Mouse (Mus musculus) liver, postnatal 0 days (tissue): Measurements from ENCODE around the gene Atrn. TPM values are rescaled to one million over a fixed set of nuclear protein-coding genes. Genes with fewer than 3 reads are reported as not detected.
"Not testable (repeated sequence)": the region's sequence is repeated elsewhere in the genome, so short reads cannot be mapped to it uniquely, and the experiment has no call there.

Experiments
- ATAC-seq: fragments of 200-750 bp; cut with Nextera tagmentation; 2 replicates; pipeline ENCODE4 v1.8.0; 2017; ENCODE audit warnings: mild to moderate bottlenecking, moderate library complexity
- DNase-seq: peaks from one replicate; pipeline ENCODE4 v3.0.0-alpha.2; 2016
- H3K27ac ChIP-seq: fragments of 300-500 bp; sonication (generic); 2 replicates; pipeline ENCODE4 v1.5.1; 2014; ENCODE audit warnings: antibody characterized with exemption, moderate library complexity, mild to moderate bottlenecking, low read depth
- H3K27me3 ChIP-seq: fragments of 300-500 bp; sonication (generic); 2 replicates; pipeline ENCODE4 v1.6.1; 2014; ENCODE audit warnings: low read length, control low read depth, mixed read lengths; ENCODE audit not compliant: insufficient read depth
- H3K36me3 ChIP-seq: fragments of 300-500 bp; sonication (generic); replicated peaks from 2 replicates; pipeline ENCODE4 v1.6.1; 2014; ENCODE audit warnings: mild to moderate bottlenecking, control low read depth, low read length, moderate library complexity, mixed read lengths; ENCODE audit not compliant: insufficient read depth
- H3K4me1 ChIP-seq: fragments of 300-500 bp; sonication (generic); 2 replicates; pipeline ENCODE4 v1.6.1; 2014; ENCODE audit warnings: antibody characterized with exemption, mild to moderate bottlenecking, control low read depth; ENCODE audit not compliant: insufficient read depth
- H3K4me2 ChIP-seq: fragments of 300-500 bp; sonication (generic); 2 replicates; pipeline ENCODE4 v1.6.1; 2014; ENCODE audit warnings: low read depth, mild to moderate bottlenecking, low read length, moderate library complexity, mixed read lengths
- H3K4me3 ChIP-seq: fragments of 300-500 bp; sonication (generic); 2 replicates; pipeline ENCODE4 v1.5.1; 2014; ENCODE audit warnings: low read depth, low read length
- H3K9ac ChIP-seq: fragments of 300-500 bp; sonication (generic); replicated peaks from 2 replicates; pipeline ENCODE4 v1.6.1; 2014; ENCODE audit warnings: mild to moderate bottlenecking, moderate library complexity
- H3K9me3 ChIP-seq: fragments of 300-500 bp; sonication (generic); 2 replicates; pipeline ENCODE4 v1.6.1; 2016; ENCODE audit warnings: mild to moderate bottlenecking, control low read depth, low read length, mixed read lengths
- CTCF ChIP-seq: sonication (generic); IDR thresholded peaks from 2 replicates; pipeline ENCODE4 v1.5.1; 2016; ENCODE audit warnings: antibody characterized with exemption, low read depth
- EP300 ChIP-seq: IDR thresholded peaks from 2 replicates; pipeline ENCODE4 v1.6.1; 2016; ENCODE audit warnings: antibody characterized with exemption, low read depth, mild to moderate bottlenecking
- WGBS: fragments of 180-500 bp; shearing (Covaris S2); extraction: QIAGEN DNeasy Blood & Tissue Kit; methylation state at CpG from one replicate; pipeline ENCODE4 v1.1.7; 2014; ENCODE audit not compliant: insufficient replicate concordance; 5-methylcytosine and 5-hydroxymethylcytosine counted together
- polyA plus RNA-seq: library from polyadenylated mRNA; unstranded; fragments of >200 nt; fragmentation: Nextera tagmentation; extraction: Ambion mirVana; gene quantifications from 2 replicates; pipeline ENCODE4 v1.2.1, GENCODE M21; 2015

Atrn gene
- polyA plus RNA-seq, 1 experiment from 2014 or later, result 6.3 TPM

DNA sequence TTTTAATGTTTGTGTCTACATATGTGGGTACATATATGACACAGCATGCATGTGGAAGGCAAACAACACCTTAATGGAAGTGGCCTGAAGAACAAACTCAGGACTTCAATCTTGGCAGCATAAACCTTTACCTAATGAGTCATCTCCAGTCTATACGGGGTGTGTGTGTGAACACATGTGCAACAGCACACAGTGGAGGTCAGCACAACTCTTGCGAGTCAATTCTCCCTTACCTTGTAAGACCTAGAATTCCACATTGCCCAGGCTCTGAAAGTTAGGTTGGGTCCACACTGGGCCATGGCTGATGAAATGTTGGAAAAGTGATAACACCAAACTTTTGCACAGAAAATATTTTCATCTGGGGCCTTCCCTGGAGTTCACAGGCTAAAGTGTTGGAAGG lies 124.3 kb downstream of the Atrn start:
- no peaks in the 10 kb centered on the region for H3K27me3 ChIP-seq
- H3K36me3 ChIP-seq, result peaks cover 9% of the 10 kb centered on the region; the same call in 1 of the 2 replicates
- DNase-seq (no peak), ATAC-seq (no peak)
- H3K9me3 ChIP-seq, result peaks cover 4% of the 10 kb centered on the region
- WGBS, result 78% methylated on average over 2 of the region's 2 CpGs
- no peak overlapping the region for H3K4me3 ChIP-seq
- TF ChIP-seq EP300, result no peak
- TF ChIP-seq CTCF, result no peak
- H3K4me2 ChIP-seq, result no peak overlapping the region
- H3K27ac ChIP-seq, result no peak overlapping the region
- peaks cover 19% of the 10 kb centered on the region for H3K4me1 ChIP-seq
- no peak overlapping the region for H3K9ac ChIP-seq

DNA sequence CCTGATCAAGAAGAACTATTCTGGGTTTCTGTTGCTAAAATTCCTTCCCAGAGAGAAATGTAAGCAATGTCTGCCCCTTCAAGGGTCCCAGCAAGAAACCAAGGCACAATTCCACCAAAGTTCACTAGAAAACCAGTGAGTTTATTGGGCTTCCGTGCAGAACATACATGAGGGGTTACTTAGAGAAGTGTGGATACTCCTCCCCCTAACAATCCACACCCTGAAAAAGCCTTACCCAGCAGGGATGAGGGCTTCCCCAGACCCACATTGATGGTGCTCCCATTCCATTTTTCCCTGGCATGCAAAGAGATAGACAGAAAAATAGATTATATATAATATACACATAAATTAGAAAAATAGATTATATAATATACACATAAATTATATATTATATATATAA lies 124.7 kb downstream of the Atrn start:
- no peak overlapping the region for H3K9ac ChIP-seq
- H3K27me3 ChIP-seq, result no peaks in the 10 kb centered on the region
- no peak overlapping the region for H3K27ac ChIP-seq
- ATAC-seq (no peak), DNase-seq (no peak)
- no peak overlapping the region for H3K4me3 ChIP-seq
- H3K36me3 ChIP-seq, result peaks cover 6% of the 10 kb centered on the region; the same call in 1 of the 2 replicates
- H3K9me3 ChIP-seq, result peaks cover 4% of the 10 kb centered on the region
- peaks cover 19% of the 10 kb centered on the region for H3K4me1 ChIP-seq
- no peak for TF ChIP-seq EP300
- no peak for TF ChIP-seq CTCF
- 78% methylated on average over 1 of the region's 1 CpGs for WGBS
- H3K4me2 ChIP-seq, result no peak overlapping the region

DNA sequence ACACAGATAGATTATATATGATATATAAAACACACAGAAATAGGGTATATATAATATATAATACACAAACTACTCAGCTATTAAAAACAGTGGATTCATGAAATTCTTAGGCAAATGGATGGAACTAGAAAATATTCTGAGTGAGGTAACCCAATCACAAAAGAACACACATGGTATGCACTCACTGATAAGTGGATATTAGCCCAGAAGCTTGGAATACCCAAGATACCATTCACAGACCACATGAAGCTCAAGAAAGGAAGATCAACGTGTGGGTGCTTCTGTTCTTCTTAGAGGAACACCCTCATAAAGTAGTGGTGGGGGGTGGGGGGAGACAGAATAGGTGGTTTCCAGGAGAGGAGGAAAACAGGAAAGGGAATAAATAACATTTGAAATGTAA lies 125.1 kb downstream of the Atrn start:
- peak; percentile 78 for TF ChIP-seq EP300

DNA sequence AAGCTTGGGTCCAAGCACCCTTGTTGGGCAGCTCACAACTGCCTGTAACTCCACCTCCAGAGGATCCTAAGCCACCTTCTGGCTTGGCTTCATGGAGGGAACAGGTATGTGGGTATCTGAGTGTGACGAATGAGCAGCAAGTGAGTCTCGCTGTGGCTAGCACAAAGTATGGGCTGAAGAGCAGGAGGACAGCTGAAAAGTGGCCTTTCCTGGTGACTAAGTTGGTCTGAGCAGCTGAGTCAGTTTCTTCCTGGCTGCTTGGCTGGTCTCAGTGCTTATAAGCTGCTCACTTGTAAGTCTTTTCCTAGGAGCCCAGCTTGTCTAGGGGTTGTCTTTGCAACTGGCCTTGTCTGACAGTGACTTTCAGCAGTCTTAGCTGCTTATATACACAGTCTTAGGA lies 130.0 kb downstream of the Atrn start:
- WGBS, result 85% methylated on average over 2 of the region's 2 CpGs
- H3K4me2 ChIP-seq, result no peak overlapping the region
- H3K27ac ChIP-seq, result no peak overlapping the region
- H3K9ac ChIP-seq, result no peak overlapping the region
- H3K36me3 ChIP-seq, result no peaks in the 10 kb centered on the region
- H3K4me1 ChIP-seq, result peaks cover 2% of the 10 kb centered on the region; the same call in 1 of the 2 replicates
- peaks cover 26% of the 10 kb centered on the region for H3K27me3 ChIP-seq
- no peak for TF ChIP-seq CTCF
- no peak for TF ChIP-seq EP300
- ATAC-seq (no peak), DNase-seq (no peak)
- no peak overlapping the region for H3K4me3 ChIP-seq
- peaks cover 4% of the 10 kb centered on the region for H3K9me3 ChIP-seq

More for the DNA sequence above, 125.1 kb downstream of the Atrn start:
- not testable (repeated sequence) for H3K9me3 ChIP-seq, H3K27me3 ChIP-seq, H3K9ac ChIP-seq, H3K36me3 ChIP-seq, DNase-seq, H3K27ac ChIP-seq, ATAC-seq, H3K4me3 ChIP-seq, H3K4me2 ChIP-seq
- 26% methylated on average over 1 of the region's 1 CpGs for WGBS
- H3K4me1 ChIP-seq, result peaks cover 19% of the 10 kb centered on the region

DNA sequence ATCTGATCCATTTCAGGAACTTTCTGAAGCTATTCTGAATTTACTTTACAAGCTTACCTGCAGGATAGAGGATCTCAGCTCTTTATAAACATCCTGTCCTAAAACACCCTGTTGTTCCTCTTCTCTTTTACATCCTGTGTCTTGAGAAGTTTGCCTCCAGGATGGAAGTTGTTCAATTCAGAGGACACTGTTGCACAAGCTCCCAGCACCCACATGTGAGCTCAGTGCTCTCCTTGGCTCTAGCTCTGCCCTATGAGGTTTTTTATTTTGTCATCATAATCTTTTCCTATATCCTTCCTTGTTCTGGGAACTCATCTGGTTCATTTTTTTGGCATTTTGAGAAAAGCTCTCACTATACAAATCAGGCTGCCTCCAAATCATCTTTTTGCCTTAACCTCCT lies 130.5 kb downstream of the Atrn start:
- Histone ChIP-seq H3K27ac (no peak overlapping the region), H3K9ac (no peak overlapping the region), H3K27me3 (peaks cover 31% of the 10 kb centered on the region), H3K4me3 (no peak overlapping the region), H3K4me2 (no peak overlapping the region), H3K36me3 (no peaks in the 10 kb centered on the region), H3K4me1 (peaks cover 5% of the 10 kb centered on the region; the same call in 1 of the 2 replicates), H3K9me3 (peaks cover 4% of the 10 kb centered on the region)
- TF ChIP-seq EP300 (no peak), CTCF (no peak)
- ATAC-seq (no peak), DNase-seq (no peak)

DNA sequence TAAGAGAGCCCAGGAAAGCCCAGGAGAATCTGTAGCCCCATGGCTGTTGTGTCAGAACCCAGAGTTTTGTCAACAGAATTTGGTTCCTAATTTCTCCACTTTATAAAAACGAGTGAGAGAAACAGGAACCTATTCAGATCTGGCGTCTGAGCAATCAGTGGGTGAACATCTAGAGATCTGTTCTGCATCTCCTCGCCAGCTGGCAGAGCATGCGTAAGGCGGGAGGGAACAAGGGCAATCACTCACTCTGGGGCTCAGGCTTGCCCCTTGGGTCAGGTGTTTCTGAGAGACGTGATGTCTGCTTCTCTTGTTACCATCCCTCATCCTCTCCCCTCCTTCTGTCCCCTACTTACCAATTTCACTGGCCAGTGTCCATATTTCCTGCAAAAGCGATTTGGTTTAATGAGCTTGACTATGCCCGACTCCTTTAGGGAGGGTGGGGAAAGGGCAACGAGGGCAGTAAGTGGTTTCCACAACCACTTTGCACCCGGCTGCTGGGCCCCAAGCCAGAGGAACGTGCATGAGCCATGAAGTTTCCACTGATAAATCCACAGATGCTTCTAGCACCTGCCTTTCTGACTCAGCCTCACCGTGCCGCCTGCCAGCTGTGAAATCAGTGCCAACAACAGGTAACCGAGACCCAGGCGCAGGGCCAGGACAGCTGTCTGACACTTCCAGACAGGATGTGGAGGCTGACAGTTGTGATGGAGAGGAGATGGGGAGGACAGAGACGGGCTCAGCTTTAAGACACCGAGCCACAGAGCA lies 131.1 kb downstream of the Atrn start:
- TF ChIP-seq CTCF (no peak), EP300 (no peak)
- WGBS, result 50% methylated on average over 17 of the region's 17 CpGs
- Histone ChIP-seq H3K27ac (no peak overlapping the region), H3K9me3 (peaks cover 4% of the 10 kb centered on the region), H3K9ac (no peak overlapping the region), H3K4me3 (no peak overlapping the region), H3K27me3 (peaks cover 37% of the 10 kb centered on the region), H3K36me3 (no peaks in the 10 kb centered on the region), H3K4me1 (peaks cover 5% of the 10 kb centered on the region; the same call in 1 of the 2 replicates), H3K4me2 (no peak overlapping the region)
- no peak for DNase-seq
- ATAC-seq, result no peak
